In the genomic region with DNA sequence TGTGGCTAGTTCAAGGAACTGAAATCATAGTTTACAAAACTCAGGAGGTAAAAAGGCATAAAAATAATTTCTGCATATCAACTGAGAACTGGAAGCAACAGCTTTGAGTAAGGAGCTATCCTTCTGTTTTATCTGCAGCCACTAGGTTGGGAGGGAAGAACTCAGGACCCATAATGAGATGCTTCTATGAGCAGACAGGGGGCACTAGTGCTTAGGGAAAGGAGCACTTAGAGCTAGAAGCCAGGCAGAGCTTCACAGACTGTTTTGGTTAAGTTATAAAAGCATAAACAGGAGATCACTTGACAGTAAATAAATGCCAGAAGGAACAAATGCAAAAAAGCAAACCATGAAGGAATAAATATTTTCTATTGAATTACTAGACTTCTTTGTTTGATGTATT, we compare ENCODE assay signal across 9 mouse cellular contexts. TPM values are rescaled to one million over a fixed set of nuclear protein-coding genes. Genes with fewer than 3 reads are reported as not detected.
DNase-seq lines count a peak whose midpoint lies in the region; ATAC-seq and TF ChIP-seq lines count a peak whose summit lies in the region.
"Had no signal": no experiment of that assay in that cellular context is flagged by ENCODE, and none has a peak within 500 bp of the region (broad histone marks: within the 10 kb centered on the region; RNA-seq: fewer than 3 reads in every experiment).

No protein-coding gene starts in this region.

- no peaks in the 10 kb centered on the region for H3K9me3 ChIP-seq in kidney, postnatal 0 days (replicated peaks; ENCODE audit: low read length)

- H3K4me3 ChIP-seq in gastrocnemius, adult 2 months = no peak overlapping the region
- H3K4me3 ChIP-seq in thymus, adult 2 months (ENCODE audit: control insufficient read depth, insufficient read depth, low read length) = no peak overlapping the region
- H3K4me3 ChIP-seq in kidney, postnatal 0 days (replicated peaks; ENCODE audit: low read depth, low read length) = no peak overlapping the region

- no peak overlapping the region for H3K9ac ChIP-seq in kidney, postnatal 0 days (ENCODE audit: low read depth, low read length)

- no peak overlapping the region for H3K27ac ChIP-seq in gastrocnemius, adult 2 months
- H3K27ac ChIP-seq in thymus, adult 2 months (ENCODE audit: control insufficient read depth, insufficient read depth, low read length) = no peak overlapping the region
- no peak overlapping the region for H3K27ac ChIP-seq in kidney, postnatal 0 days

- H3K27me3 ChIP-seq in thymus, adult 2 months (ENCODE audit: control insufficient read depth, insufficient read depth, low read length) = no peaks in the 10 kb centered on the region
- H3K27me3 ChIP-seq in kidney, postnatal 0 days (ENCODE audit: insufficient read depth, low read length) = no peaks in the 10 kb centered on the region

- intact Hi-C loops in gastrocnemius, adult 2 months (cut with DNase I) = loop anchor here (2.0 kb wide), 1 partner anchor 190 kb away; no protein-coding TSS in a partner anchor
- intact Hi-C loops in gastrocnemius, postnatal 14 days (cut with DNase I; ENCODE audit: low total_unique reads) = loop anchor here (5.0 kb wide), 1 partner anchor 192 kb away; no protein-coding TSS in a partner anchor

- H3K36me3 ChIP-seq in thymus, adult 2 months (ENCODE audit: control insufficient read depth, insufficient read depth, low read length) = no peaks in the 10 kb centered on the region
- H3K36me3 ChIP-seq in kidney, postnatal 0 days (ENCODE audit: insufficient read depth, low read length) = no peaks in the 10 kb centered on the region

- TF ChIP-seq CTCF in gastrocnemius, adult 2 months (IDR thresholded peaks at IDR 0.05) = peak; percentile 81
- no peak for TF ChIP-seq CTCF in thymus, adult 2 months (IDR thresholded peaks at IDR 0.05; ENCODE audit: borderline replicate concordance, control insufficient read depth, extremely low read depth, insufficient read depth, low read length, poor library complexity)
- TF ChIP-seq CTCF in kidney, postnatal 0 days (IDR thresholded peaks at IDR 0.05; ENCODE audit: low read depth) = peak; percentile 81

- ATAC-seq in common myeloid progenitor, adult 5-6 weeks (replicated peaks; ENCODE audit: low read depth, poor library complexity, severe bottlenecking) = peak; percentile 94
- no peak for ATAC-seq in kidney, postnatal 0 days (replicated peaks; ENCODE audit: low FRiP score, low read depth)
- no peak for ATAC-seq in inflammation-experienced regulatory T-cells, adult 6 months

- TF ChIP-seq POLR2A in thymus, adult 2 months (IDR thresholded peaks at IDR 0.05; ENCODE audit: control insufficient read depth, extremely low read depth, insufficient read depth, low read length, poor library complexity) = no peak

- no peak overlapping the region for H3K4me2 ChIP-seq in kidney, postnatal 0 days (ENCODE audit: low read length)

- H3K4me1 ChIP-seq in thymus, adult 2 months (replicated peaks; ENCODE audit: control insufficient read depth, insufficient read depth, low read length) = no peaks in the 10 kb centered on the region
- H3K4me1 ChIP-seq in kidney, postnatal 0 days (replicated peaks; ENCODE audit: insufficient read depth, low read length) = no peaks in the 10 kb centered on the region

- DNase-seq in gastrocnemius, adult 2 months = no peak
- no peak for DNase-seq in gastrocnemius, postnatal 14 days
- DNase-seq in thymus, adult 2 months = peak; percentile 23
- no peak for DNase-seq in thymus, postnatal 36 days
- DNase-seq in kidney, postnatal 0 days (ENCODE audit: low spot score) = peak; percentile 85
- DNase-seq in retina, postnatal 7 days (ENCODE audit: low read depth, low spot score) = peak; percentile 50

RNA-seq across cellular contexts. Expression of gene Alkbh3, which starts 44.2 kb away (rescaled TPM):
- total RNA-seq in gastrocnemius, adult 2 months (2021) = 10 to 100 TPM; 54.8 to 55.7 TPM
- 10 to 100 TPM; 48.9 to 54.0 TPM for total RNA-seq in gastrocnemius, postnatal 14 days (2021)
- 44.5 and 54.3 TPM in 2 replicates for polyA plus RNA-seq in thymus, adult 2 months (2012; rRNA removed)
- total RNA-seq in common myeloid progenitor, adult 5-6 weeks (2017) = 25.7 and 32.3 TPM in 2 replicates
- 74.9 and 75.0 TPM in 2 replicates for polyA plus RNA-seq in kidney, postnatal 0 days (2015; fragmentation: Nextera tagmentation; extraction: Ambion mirVana)
- 10 to 100 TPM; 40.6 to 77.2 (median 41.2) TPM for polyA plus RNA-seq in inflammation-experienced regulatory T-cells, adult 6 months (2017; shearing (Covaris generic))

RNA-seq across cellular contexts. Expression of gene Gm27027, which starts 58.7 kb away (rescaled TPM):
- not detected for total RNA-seq in gastrocnemius, adult 2 months (2021)
- under 1 TPM in 1 of 2 experiments, not detected in 1; 0.86 TPM for total RNA-seq in gastrocnemius, postnatal 14 days (2021)
- polyA plus RNA-seq in thymus, adult 2 months (2012; rRNA removed) = not detected in 2 replicates
- not detected in 2 replicates for total RNA-seq in common myeloid progenitor, adult 5-6 weeks (2017)
- not detected in 2 replicates for polyA plus RNA-seq in kidney, postnatal 0 days (2015; fragmentation: Nextera tagmentation; extraction: Ambion mirVana)
- polyA plus RNA-seq in inflammation-experienced regulatory T-cells, adult 6 months (2017; shearing (Covaris generic)) = not detected
- total RNA-seq: layer of hippocampus, adult 18-20 months had no signal

Comparison
In these comparisons a context has a peak if more than half of its experiments do, and no peak if none do; other contexts are left out.
1. DNase-seq: peak in thymus, adult 2 months (single experiment), kidney, postnatal 0 days (single experiment) and retina, postnatal 7 days (single experiment); none in gastrocnemius, adult 2 months (single experiment), gastrocnemius, postnatal 14 days (single experiment) and thymus, postnatal 36 days (0 of 2).